Mouse (Mus musculus) liver, embryonic 11.5 days (tissue): ENCODE results near the gene Gm14214. TPM values are rescaled to one million over a fixed set of nuclear protein-coding genes. Genes with fewer than 3 reads are reported as not detected.

ENCODE experiments used
- ATAC-seq: fragments of 200-750 bp; cut with Nextera tagmentation; replicated peaks from 2 replicates; pipeline ENCODE4 v1.8.0; 2017; ENCODE audit warnings: moderate number of reproducible peaks, mild to moderate bottlenecking, moderate TSS enrichment, moderate library complexity; ENCODE audit not compliant: low FRiP score
- DNase-seq: peaks from one replicate; pipeline ENCODE4 v3.0.0-alpha.2; 2017; ENCODE audit warnings: low spot score
- H3K27ac ChIP-seq: fragments of 300-500 bp; sonication (generic); 2 replicates; pipeline ENCODE4 v1.5.1; 2014; ENCODE audit warnings: mild to moderate bottlenecking, low read depth, low read length, control low read depth
- H3K27me3 ChIP-seq: fragments of 300-500 bp; sonication (generic); replicated peaks from 2 replicates; pipeline ENCODE4 v1.6.1; 2014; ENCODE audit warnings: low read length, mixed read lengths; ENCODE audit not compliant: control insufficient read depth, insufficient read depth
- H3K36me3 ChIP-seq: fragments of 300-500 bp; sonication (generic); 2 replicates; pipeline ENCODE4 v1.6.1; 2014; ENCODE audit warnings: mild to moderate bottlenecking, low read length, moderate library complexity, mixed read lengths; ENCODE audit not compliant: control insufficient read depth, insufficient read depth
- H3K4me1 ChIP-seq: fragments of 300-500 bp; sonication (generic); replicated peaks from 2 replicates; pipeline ENCODE4 v1.6.1; 2014; ENCODE audit warnings: low read length, mixed read lengths; ENCODE audit not compliant: control insufficient read depth, insufficient read depth
- H3K4me2 ChIP-seq: fragments of 300-500 bp; sonication (generic); 2 replicates; pipeline ENCODE4 v1.6.1; 2014; ENCODE audit warnings: mild to moderate bottlenecking, control low read depth, moderate library complexity
- H3K4me3 ChIP-seq: fragments of 300-500 bp; sonication (generic); 2 replicates; pipeline ENCODE4 v1.5.1; 2014; ENCODE audit warnings: low read depth, low read length, control low read depth
- H3K9ac ChIP-seq: fragments of 300-500 bp; sonication (generic); 2 replicates; pipeline ENCODE4 v1.6.1; 2014; ENCODE audit warnings: low read depth, low read length, control low read depth
- H3K9me3 ChIP-seq: fragments of 300-500 bp; sonication (generic); 2 replicates; pipeline ENCODE4 v1.6.1; 2016; ENCODE audit warnings: low read length, inconsistent platforms, mixed read lengths; ENCODE audit not compliant: control insufficient read depth
- WGBS: fragments of 180-500 bp; shearing (Covaris S2); extraction: QIAGEN DNeasy Blood & Tissue Kit; methylation state at CpG from one replicate; pipeline ENCODE4 v1.1.7; 2014; 5-methylcytosine and 5-hydroxymethylcytosine counted together
- polyA plus RNA-seq: library from polyadenylated mRNA; unstranded; fragments of >200 nt; fragmentation: Nextera tagmentation; extraction: Ambion mirVana; gene quantifications from 2 replicates; pipeline ENCODE4 v1.2.1, GENCODE M21; 2014

Gene Gm14214
- polyA plus RNA-seq, 1 experiment from 2014 or later: not detected

DNA sequence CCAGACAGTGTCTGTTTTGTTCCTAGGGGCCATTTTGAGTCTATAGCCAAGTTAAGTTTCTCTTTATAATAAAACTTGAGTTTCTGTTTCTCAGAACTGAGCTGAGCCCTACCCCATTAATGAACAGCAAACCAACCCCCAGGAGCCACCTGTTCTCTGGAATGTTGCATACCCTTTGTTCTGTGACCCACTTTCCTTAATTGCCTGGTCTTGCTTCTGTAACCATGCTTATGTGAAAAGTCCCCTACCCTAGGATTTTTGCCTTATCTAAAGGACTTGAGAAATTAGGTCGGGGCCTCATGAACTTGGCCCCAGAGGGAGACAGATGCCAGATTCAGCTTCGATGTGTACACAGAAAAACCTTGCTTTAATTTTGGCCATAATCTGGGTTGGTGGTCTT is 37.9 kb downstream of the Gm14214 start:
- H3K9me3 ChIP-seq: no peaks in the 10 kb centered on the region
- no peak overlapping the region for H3K4me3 ChIP-seq
- no peak for ATAC-seq
- H3K27ac ChIP-seq: no peak overlapping the region
- no peaks in the 10 kb centered on the region for H3K4me1 ChIP-seq
- DNase-seq: no peak
- no peak overlapping the region for H3K4me2 ChIP-seq
- no peak overlapping the region for H3K9ac ChIP-seq
- no peaks in the 10 kb centered on the region for H3K27me3 ChIP-seq
- H3K36me3 ChIP-seq: no peaks in the 10 kb centered on the region
- WGBS: 76% methylated on average over 2 of the region's 2 CpGs

DNA sequence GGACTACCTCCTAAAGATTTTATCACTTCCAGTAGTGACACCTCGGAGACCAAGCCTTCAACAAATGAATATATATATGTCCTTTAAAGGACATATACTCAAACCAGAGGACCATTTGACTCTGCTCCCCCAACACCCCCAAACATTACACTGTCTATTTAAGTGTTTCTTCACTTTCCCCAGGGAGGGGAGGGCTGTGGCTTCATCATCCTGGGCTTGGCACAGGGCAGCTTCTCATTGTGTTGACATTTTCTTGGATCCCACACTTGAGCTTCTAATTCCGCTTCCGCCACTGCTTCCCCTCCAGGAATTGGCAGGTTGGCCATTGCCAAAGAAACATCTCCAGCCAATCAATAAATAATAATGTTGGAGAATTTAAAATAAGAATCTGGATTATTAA is 39.0 kb downstream of the Gm14214 start:
- Histone ChIP-seq H3K27me3 (no peaks in the 10 kb centered on the region), H3K9me3 (no peaks in the 10 kb centered on the region), H3K9ac (no peak overlapping the region), H3K4me1 (no peaks in the 10 kb centered on the region), H3K27ac (no peak overlapping the region), H3K4me3 (no peak overlapping the region), H3K36me3 (no peaks in the 10 kb centered on the region), H3K4me2 (no peak overlapping the region)
- ATAC-seq: no peak
- WGBS: 91% methylated on average over 3 of the region's 3 CpGs
- no peak for DNase-seq

DNA sequence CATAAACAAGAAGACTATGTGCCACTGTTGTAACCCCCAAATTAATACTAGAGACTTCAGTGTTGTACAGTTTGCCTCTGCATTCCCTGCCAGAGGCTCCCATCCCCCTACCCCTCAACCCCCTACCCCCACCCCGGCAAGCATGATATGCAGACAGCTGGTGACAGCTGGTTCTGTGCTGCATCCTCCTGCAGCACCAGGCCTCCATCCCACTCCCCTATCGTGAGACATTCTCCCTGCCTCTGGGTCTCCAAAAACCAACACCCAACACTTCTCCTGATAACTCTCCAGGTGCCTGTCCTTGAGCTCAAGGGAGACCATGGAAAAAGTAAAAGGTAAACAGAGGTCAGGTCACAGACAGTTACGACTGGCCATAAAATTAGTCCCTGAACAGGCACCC is 40.1 kb downstream of the Gm14214 start:
- DNase-seq (no peak), ATAC-seq (no peak)
- Histone ChIP-seq H3K4me1 (no peaks in the 10 kb centered on the region), H3K9ac (no peak overlapping the region), H3K27me3 (no peaks in the 10 kb centered on the region), H3K4me3 (no peak overlapping the region), H3K4me2 (no peak overlapping the region), H3K27ac (no peak overlapping the region), H3K9me3 (no peaks in the 10 kb centered on the region), H3K36me3 (no peaks in the 10 kb centered on the region)
- WGBS: 44% methylated on average over 3 of the region's 3 CpGs

DNA sequence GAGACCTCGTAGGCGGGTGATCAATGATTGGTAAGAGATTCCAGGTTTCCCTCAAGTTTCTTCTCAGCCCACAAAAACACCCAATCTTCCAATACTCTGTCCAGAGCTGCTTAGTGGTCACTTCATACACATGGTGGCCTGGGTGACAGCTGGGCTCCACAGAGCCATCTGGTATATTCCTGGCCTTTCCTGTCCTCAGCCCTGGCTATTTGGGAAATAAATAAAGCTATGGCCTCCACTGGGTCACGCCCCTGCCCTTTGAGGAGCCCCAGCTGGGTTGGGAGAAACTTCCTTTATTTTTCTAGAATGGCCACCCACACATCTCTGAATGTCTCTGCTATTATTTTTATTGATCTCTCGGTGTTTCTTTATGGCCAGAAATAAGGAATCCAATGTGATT is 46.4 kb downstream of the Gm14214 start:
- no peak overlapping the region for H3K27ac ChIP-seq

DNA sequence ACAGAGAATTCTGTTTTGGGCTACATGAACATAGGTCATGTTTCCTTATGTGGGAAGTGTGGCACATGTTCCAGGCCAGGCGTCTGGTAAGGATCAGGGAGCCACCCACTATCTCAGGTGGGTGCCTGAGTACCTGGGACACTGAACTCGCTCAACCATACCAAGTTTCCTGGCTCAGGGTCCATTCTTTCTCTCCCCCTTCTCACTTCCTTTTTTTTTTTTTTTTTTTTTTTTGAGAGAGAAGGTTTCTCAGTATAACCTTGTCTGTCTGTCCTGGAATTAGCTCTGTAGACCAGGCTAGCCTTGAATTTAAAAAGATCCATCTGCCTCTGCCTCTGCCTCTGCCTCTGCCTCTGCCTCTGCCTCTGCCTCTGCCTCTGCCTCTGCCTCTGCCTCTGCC is 49.5 kb downstream of the Gm14214 start:
- no peak overlapping the region for H3K27ac ChIP-seq
- H3K4me3 ChIP-seq: no peak overlapping the region
- H3K9me3 ChIP-seq: no peaks in the 10 kb centered on the region
- no peaks in the 10 kb centered on the region for H3K36me3 ChIP-seq
- H3K9ac ChIP-seq: no peak overlapping the region
- no peaks in the 10 kb centered on the region for H3K27me3 ChIP-seq
- H3K4me2 ChIP-seq: no peak overlapping the region
- ATAC-seq (no peak), DNase-seq (no peak)
- H3K4me1 ChIP-seq: no peaks in the 10 kb centered on the region
- WGBS: 80% methylated on average over 2 of the region's 2 CpGs

More for the DNA sequence above, 46.4 kb downstream of the Gm14214 start:
- ATAC-seq: no peak
- no peak for DNase-seq
- H3K9ac ChIP-seq: no peak overlapping the region
- no peaks in the 10 kb centered on the region for H3K9me3 ChIP-seq
- no peak overlapping the region for H3K4me2 ChIP-seq
- WGBS: 72% methylated on average over 4 of the region's 4 CpGs
- H3K27me3 ChIP-seq: no peaks in the 10 kb centered on the region
- no peaks in the 10 kb centered on the region for H3K4me1 ChIP-seq
- no peaks in the 10 kb centered on the region for H3K36me3 ChIP-seq
- no peak overlapping the region for H3K4me3 ChIP-seq

Other genes with a start within 250 kb of the Gm14214 start
- gene 1700003F12Rik, start 222.9 kb downstream of the Gm14214 start, polyA plus RNA-seq: 1.0 and 1.8 TPM in 2 replicates
- gene Actl10, start 218.3 kb downstream of the Gm14214 start, polyA plus RNA-seq: 0.25 TPM in 1 of 2 replicates, not detected in the other
- gene Necab3, start 211.1 kb downstream of the Gm14214 start, polyA plus RNA-seq: 1.9 and 2.4 TPM in 2 replicates
- 12.6 and 14.0 TPM in 2 replicates for gene E2f1, start 200.1 kb downstream of the Gm14214 start, polyA plus RNA-seq
- gene Pxmp4, start 166.3 kb downstream of the Gm14214 start, polyA plus RNA-seq: 25.2 and 25.6 TPM in 2 replicates
- 1.3 and 1.5 TPM in 2 replicates for gene Zfp341, start 156.7 kb downstream of the Gm14214 start, polyA plus RNA-seq
- gene 4930519P11Rik, start 156.6 kb downstream of the Gm14214 start, polyA plus RNA-seq: not detected in 2 replicates
- gene Chmp4b, start 118.3 kb downstream of the Gm14214 start, polyA plus RNA-seq: 9.3 and 10.9 TPM in 2 replicates
- 59.5 and 66.2 TPM in 2 replicates for gene Raly, start 21.1 kb upstream of the Gm14214 start, polyA plus RNA-seq
- 0.62 TPM in 1 of 2 replicates, not detected in the other for gene a, start 21.4 kb upstream of the Gm14214 start, polyA plus RNA-seq
- gene Eif2s2, start 122.9 kb upstream of the Gm14214 start, polyA plus RNA-seq: 174 and 183 TPM in 2 replicates
- 1.8 and 3.1 TPM in 2 replicates for gene Gm14226, start 248.2 kb upstream of the Gm14214 start, polyA plus RNA-seq